Mouse (Mus musculus): ENCODE measurements around the gene Ppm1n. TPM values are rescaled to one million over a fixed set of nuclear protein-coding genes. Genes with fewer than 3 reads are reported as not detected.
"Not testable (repeated sequence)": the region's sequence is repeated elsewhere in the genome, so short reads cannot be mapped to it uniquely, and the experiment has no call there.

Ppm1n gene
- polyA plus RNA-seq, 1 experiment from 2014 or later: not detected

DNA sequence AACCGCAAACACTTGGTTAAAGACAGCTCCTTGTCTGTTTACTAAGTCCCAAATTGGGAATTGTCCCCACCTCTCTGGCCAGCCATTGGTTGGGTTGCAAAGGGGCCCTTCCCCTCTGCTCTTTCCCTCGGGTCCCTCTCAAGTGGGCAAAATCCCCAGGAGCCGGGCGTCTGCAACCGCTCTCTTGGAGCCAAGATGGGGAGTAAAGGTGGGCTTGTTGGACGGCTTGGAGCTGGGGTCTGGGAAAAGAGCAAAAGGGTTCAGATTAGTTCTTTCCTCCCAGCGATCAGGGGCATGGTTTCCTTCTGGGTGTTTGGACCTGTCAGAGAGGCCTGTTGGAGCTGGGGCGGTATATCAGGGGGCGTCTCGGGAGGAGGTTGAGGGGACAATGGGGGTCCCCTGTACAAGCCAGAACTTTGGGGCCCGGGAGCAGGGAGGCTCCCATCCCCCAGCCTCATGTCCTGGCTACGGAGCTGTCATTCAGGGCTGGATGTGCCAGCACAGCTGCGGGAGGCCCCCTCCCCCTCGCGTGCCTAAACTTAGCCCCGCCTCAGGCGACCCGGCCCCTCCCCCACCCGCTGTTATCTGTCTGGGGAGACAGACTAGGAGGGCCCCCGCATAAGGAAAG is 11.2 kb upstream of the Ppm1n start:
- no peaks in the 10 kb centered on the region for H3K9me3 ChIP-seq (ENCODE audit: low read length)
- 0 out of 2 replicates have a peak, but pooled peaks have one; percentile 14 for ATAC-seq (ENCODE audit: low FRiP score, low TSS enrichment)
- H3K27me3 ChIP-seq (ENCODE audit: insufficient read depth, low read length): no peaks in the 10 kb centered on the region
- H3K4me1 ChIP-seq (ENCODE audit: insufficient read depth, low read length): peaks cover 5% of the 10 kb centered on the region
- H3K4me2 ChIP-seq (replicated peaks; ENCODE audit: low read depth, low read length): peak overlapping the region; percentile 56
- H3K27ac ChIP-seq (ENCODE audit: low read length): no peak overlapping the region
- peak overlapping the region; percentile 48 for H3K9ac ChIP-seq (replicated peaks; ENCODE audit: low read length)
- 2% methylated on average over 20 of the region's 20 CpGs for WGBS
- H3K4me3 ChIP-seq (ENCODE audit: low read length): peak overlapping the region; percentile 41
- H3K36me3 ChIP-seq (ENCODE audit: insufficient read depth, low read length): no peaks in the 10 kb centered on the region

DNA sequence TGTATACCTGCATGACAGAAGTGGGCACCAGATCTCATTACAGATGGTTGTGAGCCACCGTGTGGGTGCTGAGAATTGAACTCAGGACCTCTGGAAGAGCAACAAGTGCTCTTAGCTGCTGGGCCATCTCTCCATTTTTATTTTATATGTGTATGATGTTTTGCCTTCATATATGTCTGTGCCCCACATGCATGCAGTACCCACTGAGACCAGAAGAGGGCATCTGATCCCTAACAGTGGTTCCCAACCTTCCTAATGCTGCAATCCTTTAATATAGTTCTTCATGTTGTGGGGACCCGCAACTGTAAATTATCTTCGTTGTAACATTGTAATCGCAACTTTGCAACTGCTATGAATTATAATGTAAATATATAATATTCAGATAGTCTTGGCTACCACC is 4.9 kb upstream of the Ppm1n start:
- no peaks in the 10 kb centered on the region for H3K9me3 ChIP-seq (ENCODE audit: low read length)
- no peak overlapping the region for H3K27ac ChIP-seq (ENCODE audit: low read length)
- H3K4me1 ChIP-seq (ENCODE audit: insufficient read depth, low read length): peaks cover 8% of the 10 kb centered on the region; the same call in 1 of the 2 replicates
- no peak for ATAC-seq (ENCODE audit: low FRiP score, low TSS enrichment)
- H3K36me3 ChIP-seq (ENCODE audit: insufficient read depth, low read length): no peaks in the 10 kb centered on the region
- peaks cover 25% of the 10 kb centered on the region for H3K27me3 ChIP-seq (ENCODE audit: insufficient read depth, low read length)
- WGBS: 25% methylated on average over 4 of the region's 4 CpGs
- no peak overlapping the region for H3K9ac ChIP-seq (replicated peaks; ENCODE audit: low read length)
- no peak overlapping the region for H3K4me3 ChIP-seq (ENCODE audit: low read length)
- H3K4me2 ChIP-seq (replicated peaks; ENCODE audit: low read depth, low read length): no peak overlapping the region

DNA sequence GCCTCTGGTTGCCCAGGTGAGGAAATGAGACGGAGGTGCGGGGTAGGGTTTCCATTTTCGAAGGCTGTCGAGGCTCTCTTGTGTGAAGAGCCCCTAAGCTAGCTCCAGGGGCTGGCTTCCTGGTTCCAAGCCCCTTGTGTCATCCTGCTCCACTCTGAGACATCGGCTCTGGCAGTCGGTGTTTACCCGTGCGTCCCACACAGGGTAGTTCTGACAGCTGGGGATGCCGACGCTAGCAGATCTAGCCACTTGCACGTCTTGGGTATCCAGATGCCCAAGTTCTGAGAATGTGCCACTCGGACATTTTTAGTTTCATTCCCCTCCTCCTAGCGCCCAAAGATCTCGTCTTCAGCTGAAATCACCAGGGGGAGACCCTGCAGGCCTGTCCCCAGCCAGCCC is 3.5 kb upstream of the Ppm1n start:
- Histone ChIP-seq H3K4me3 (ENCODE audit: low read length) (no peak overlapping the region), H3K36me3 (ENCODE audit: insufficient read depth, low read length) (no peaks in the 10 kb centered on the region), H3K27me3 (ENCODE audit: insufficient read depth, low read length) (peaks cover 39% of the 10 kb centered on the region), H3K4me1 (ENCODE audit: insufficient read depth, low read length) (peaks cover 16% of the 10 kb centered on the region; the same call in 1 of the 2 replicates), H3K9ac (replicated peaks; ENCODE audit: low read length) (no peak overlapping the region), H3K9me3 (ENCODE audit: low read length) (no peaks in the 10 kb centered on the region), H3K4me2 (replicated peaks; ENCODE audit: low read depth, low read length) (peak overlapping the region; percentile 97; the same call in 1 of the 2 replicates), H3K27ac (ENCODE audit: low read length) (no peak overlapping the region)
- peak; percentile 28; the same call in 1 of the 2 replicates for ATAC-seq (ENCODE audit: low FRiP score, low TSS enrichment)
- 43% methylated on average over 14 of the region's 14 CpGs for WGBS

DNA sequence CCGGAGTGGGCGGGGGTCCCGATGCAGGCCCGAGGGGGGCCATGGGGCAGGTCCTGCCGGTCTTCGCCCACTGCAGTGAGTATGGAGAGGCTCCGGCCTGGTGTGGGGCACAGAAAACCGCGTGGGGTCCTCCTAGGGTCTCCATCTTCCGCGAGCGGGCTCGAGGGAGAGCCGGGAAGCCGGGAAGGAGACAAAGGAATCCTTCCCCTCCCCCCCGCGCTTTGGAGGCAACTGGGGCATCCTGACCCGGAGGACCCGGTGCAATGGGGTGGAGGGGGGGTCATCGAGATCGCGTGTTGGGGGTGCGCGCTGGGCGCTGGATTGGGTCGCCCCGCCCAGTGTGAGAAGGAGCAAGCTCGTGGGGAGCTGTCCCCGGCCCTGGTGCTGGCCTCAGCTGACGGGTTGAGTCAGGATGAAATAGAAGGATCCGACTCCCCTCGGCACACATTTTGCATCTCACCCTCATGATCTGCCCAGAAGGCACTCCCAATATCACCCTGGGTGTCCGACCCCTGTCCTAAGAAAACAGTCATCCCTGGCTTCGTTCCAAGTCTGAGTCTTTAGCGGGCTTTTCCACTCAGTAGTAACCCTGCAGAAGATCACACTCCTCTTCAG is 3.0 kb upstream of the Ppm1n start:
- Histone ChIP-seq H3K9ac (replicated peaks; ENCODE audit: low read length) (peak overlapping the region; percentile 50), H3K36me3 (ENCODE audit: insufficient read depth, low read length) (no peaks in the 10 kb centered on the region), H3K4me3 (ENCODE audit: low read length) (peak overlapping the region; percentile 58), H3K4me1 (ENCODE audit: insufficient read depth, low read length) (peaks cover 16% of the 10 kb centered on the region; the same call in 1 of the 2 replicates), H3K27ac (ENCODE audit: low read length) (no peak overlapping the region), H3K9me3 (ENCODE audit: low read length) (no peaks in the 10 kb centered on the region), H3K27me3 (ENCODE audit: insufficient read depth, low read length) (peaks cover 44% of the 10 kb centered on the region), H3K4me2 (replicated peaks; ENCODE audit: low read depth, low read length) (peak overlapping the region; percentile 97)
- under 1% methylated on average over 35 of the region's 35 CpGs for WGBS
- peak; percentile 68 for ATAC-seq (ENCODE audit: low FRiP score, low TSS enrichment)

DNA sequence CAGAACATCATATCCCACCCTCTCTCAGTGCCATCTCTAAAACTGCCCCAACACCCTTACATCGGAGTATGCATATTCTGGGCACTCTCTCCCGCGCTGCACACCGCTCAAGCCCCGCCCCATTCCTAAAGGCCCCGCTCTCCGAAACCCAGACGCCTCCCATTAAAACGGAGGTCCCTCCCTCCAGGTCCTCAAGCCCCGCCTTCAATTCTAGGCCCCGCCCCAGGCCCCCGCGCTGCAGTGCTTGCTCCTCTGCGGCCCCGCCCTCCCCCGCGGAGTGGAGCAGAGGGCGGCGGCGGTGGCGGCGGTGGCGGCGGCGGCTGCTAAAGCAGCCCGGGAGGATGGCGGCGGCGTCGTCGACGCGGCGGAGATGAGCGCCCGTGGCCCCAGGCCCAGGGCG is 2.5 kb upstream of the Ppm1n start, which contains the start of gene Rtn2:
Rtn2 (plus strand) TSS at position 240 of the 400 bp plus-strand sequence.
- WGBS: under 1% methylated on average over 31 of the region's 37 CpGs
- Histone ChIP-seq H3K36me3 (ENCODE audit: insufficient read depth, low read length) (no peaks in the 10 kb centered on the region), H3K27ac (ENCODE audit: low read length) (no peak within 1 kb of the TSS), H3K27me3 (ENCODE audit: insufficient read depth, low read length) (peaks cover 49% of the 10 kb centered on the region), H3K4me3 (ENCODE audit: low read length) (peak within 1 kb of the TSS; percentile 58), H3K4me1 (ENCODE audit: insufficient read depth, low read length) (peaks cover 16% of the 10 kb centered on the region; the same call in 1 of the 2 replicates), H3K9ac (replicated peaks; ENCODE audit: low read length) (peak within 1 kb of the TSS; percentile 50), H3K4me2 (replicated peaks; ENCODE audit: low read depth, low read length) (peak within 1 kb of the TSS; percentile 97), H3K9me3 (ENCODE audit: low read length) (no peaks in the 10 kb centered on the region)
- peak; percentile 66; the same call in 1 of the 2 replicates for ATAC-seq (ENCODE audit: low FRiP score, low TSS enrichment)

DNA sequence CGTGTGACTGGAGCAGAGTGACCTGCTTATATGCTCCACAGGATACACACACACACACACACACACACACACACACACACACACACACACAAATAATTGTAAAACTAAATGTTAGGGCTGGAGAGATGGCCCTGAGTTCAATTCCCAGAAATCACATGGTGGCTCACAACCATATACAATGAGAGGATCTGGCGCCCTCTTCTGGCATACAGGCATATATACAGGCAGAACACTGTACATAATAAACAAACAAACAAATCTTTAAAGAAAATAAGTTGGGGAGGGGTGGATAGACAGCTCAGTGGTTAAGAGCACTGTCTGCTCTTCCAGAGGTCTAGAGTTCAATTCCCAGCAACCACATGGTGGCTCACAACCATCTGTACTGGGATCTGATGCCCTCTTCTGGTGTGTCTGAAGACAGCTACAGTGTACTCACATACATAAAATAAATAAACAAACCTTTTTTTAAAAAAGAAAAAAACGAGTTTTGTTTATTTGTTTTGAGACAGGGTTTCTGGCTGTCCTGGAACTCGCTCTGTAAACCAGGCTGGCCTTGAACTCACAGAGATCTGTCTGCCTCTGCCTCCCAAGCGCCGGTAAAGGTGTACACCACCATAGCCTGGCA is 1.9 kb upstream of the Ppm1n start:
- not testable (repeated sequence) for ATAC-seq (ENCODE audit: low FRiP score, low TSS enrichment); H3K9me3 ChIP-seq (ENCODE audit: low read length); H3K36me3 ChIP-seq (ENCODE audit: insufficient read depth, low read length); H3K9ac ChIP-seq (replicated peaks; ENCODE audit: low read length); H3K27ac ChIP-seq (ENCODE audit: low read length)
- peaks cover 50% of the 10 kb centered on the region for H3K27me3 ChIP-seq (ENCODE audit: insufficient read depth, low read length)
- H3K4me3 ChIP-seq (ENCODE audit: low read length): peak overlapping the region; percentile 58; the same call in 1 of the 2 replicates
- H3K4me2 ChIP-seq (replicated peaks; ENCODE audit: low read depth, low read length): peak overlapping the region; percentile 97
- 36% methylated on average over 6 of the region's 6 CpGs for WGBS
- peaks cover 16% of the 10 kb centered on the region; the same call in 1 of the 2 replicates for H3K4me1 ChIP-seq (ENCODE audit: insufficient read depth, low read length)

DNA sequence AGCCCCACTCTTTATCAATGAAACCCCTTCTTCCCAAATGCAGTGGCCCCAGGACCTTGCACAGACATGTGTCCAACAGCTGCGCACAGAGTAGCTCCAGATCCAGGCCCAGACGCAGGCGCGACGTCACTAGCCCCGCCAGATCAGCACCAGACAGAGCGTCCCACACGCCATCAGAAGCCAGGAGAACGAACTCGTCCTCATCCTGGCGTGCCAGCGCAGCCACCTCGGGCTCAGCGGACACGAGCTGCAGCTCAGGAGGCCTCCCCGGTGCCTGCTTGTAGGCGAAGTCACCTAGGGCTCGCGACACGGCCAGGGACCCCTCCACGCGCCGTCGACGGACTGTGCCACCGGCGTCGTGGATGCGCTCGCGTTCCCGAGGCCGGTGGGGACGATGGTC is 812 bp downstream of the Ppm1n start:
- peaks cover 50% of the 10 kb centered on the region for H3K27me3 ChIP-seq (ENCODE audit: insufficient read depth, low read length)
- H3K9me3 ChIP-seq (ENCODE audit: low read length): no peaks in the 10 kb centered on the region; the same call in 1 of the 2 replicates
- H3K27ac ChIP-seq (ENCODE audit: low read length): no peak overlapping the region
- H3K4me3 ChIP-seq (ENCODE audit: low read length): peak overlapping the region; percentile 41
- H3K9ac ChIP-seq (replicated peaks; ENCODE audit: low read length): no peak overlapping the region; the same call in 1 of the 2 replicates
- no peak for ATAC-seq (ENCODE audit: low FRiP score, low TSS enrichment)
- peaks cover 16% of the 10 kb centered on the region; the same call in 1 of the 2 replicates for H3K4me1 ChIP-seq (ENCODE audit: insufficient read depth, low read length)
- H3K4me2 ChIP-seq (replicated peaks; ENCODE audit: low read depth, low read length): peak overlapping the region; percentile 54
- no peaks in the 10 kb centered on the region for H3K36me3 ChIP-seq (ENCODE audit: insufficient read depth, low read length)
- 5% methylated on average over 34 of the region's 34 CpGs for WGBS

DNA sequence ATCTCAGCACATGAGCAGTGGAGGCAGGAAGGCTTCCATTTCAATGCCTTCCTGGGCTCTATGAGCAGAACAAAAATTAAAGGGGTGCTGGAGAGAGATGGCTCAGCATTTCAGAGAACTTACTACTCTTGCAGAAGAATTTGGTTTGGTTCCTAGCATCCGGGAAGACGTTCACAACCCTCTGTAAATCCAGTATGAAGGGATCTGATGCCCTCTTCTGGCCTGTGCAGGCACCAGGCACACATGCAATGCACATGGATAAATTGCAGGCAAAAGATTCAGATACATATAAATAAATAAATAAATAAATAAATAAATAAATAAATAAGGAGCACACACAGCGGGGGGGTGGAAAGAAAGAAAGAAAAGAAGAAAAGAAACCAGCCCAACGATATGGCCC is 3.6 kb downstream of the Ppm1n start:
- Histone ChIP-seq H3K4me2 (replicated peaks; ENCODE audit: low read depth, low read length) (no peak overlapping the region), H3K4me1 (ENCODE audit: insufficient read depth, low read length) (0 out of 2 replicates have a peak, but pooled peaks cover 12% of the 10 kb centered on the region), H3K4me3 (ENCODE audit: low read length) (no peak overlapping the region), H3K27ac (ENCODE audit: low read length) (no peak overlapping the region), H3K27me3 (ENCODE audit: insufficient read depth, low read length) (peaks cover 39% of the 10 kb centered on the region), H3K9ac (replicated peaks; ENCODE audit: low read length) (no peak overlapping the region), H3K9me3 (ENCODE audit: low read length) (no peaks in the 10 kb centered on the region; the same call in 1 of the 2 replicates), H3K36me3 (ENCODE audit: insufficient read depth, low read length) (no peaks in the 10 kb centered on the region)
- no peak for ATAC-seq (ENCODE audit: low FRiP score, low TSS enrichment)
- 56% methylated on average over 4 of the region's 4 CpGs for WGBS

DNA sequence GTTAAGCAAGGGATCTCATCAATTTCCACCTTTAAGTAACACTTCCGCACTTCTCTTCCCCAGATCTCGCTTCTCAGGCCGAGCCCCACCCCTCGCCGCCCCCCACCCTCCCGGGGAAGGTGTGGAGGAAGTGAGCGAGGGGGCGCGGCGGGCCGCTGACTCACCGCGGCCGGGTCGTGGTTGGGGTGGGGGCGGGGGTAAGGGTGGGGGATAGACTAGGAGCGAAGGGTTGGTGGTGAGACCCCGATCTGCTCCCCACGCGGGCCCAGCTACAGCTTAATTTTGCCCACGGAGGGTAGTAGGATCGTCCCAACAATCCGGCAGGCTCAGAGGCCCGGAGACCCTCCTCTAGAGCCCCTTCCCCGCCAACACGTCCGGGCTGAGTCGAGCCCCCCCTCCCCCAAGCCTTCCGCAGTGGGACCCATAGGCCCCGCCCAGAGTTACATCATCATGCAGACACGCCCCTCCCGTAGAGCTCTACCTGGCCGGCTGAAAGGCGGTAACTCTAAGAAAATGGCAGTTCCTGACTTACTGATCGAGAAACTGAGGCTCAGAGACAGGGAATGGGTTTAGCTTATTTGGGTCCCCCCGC is 7.6 kb downstream of the Ppm1n start:
- Histone ChIP-seq H3K27me3 (ENCODE audit: insufficient read depth, low read length) (no peaks in the 10 kb centered on the region; the same call in 1 of the 2 replicates), H3K4me2 (replicated peaks; ENCODE audit: low read depth, low read length) (peak overlapping the region; percentile 98), H3K9ac (replicated peaks; ENCODE audit: low read length) (peak overlapping the region; percentile 89), H3K4me1 (ENCODE audit: insufficient read depth, low read length) (peaks cover 26% of the 10 kb centered on the region), H3K9me3 (ENCODE audit: low read length) (no peaks in the 10 kb centered on the region; the same call in 1 of the 2 replicates), H3K36me3 (ENCODE audit: insufficient read depth, low read length) (0 out of 2 replicates have a peak, but pooled peaks cover 6% of the 10 kb centered on the region), H3K4me3 (ENCODE audit: low read length) (peak overlapping the region; percentile 86), H3K27ac (ENCODE audit: low read length) (peak overlapping the region; percentile 94)
- ATAC-seq (ENCODE audit: low FRiP score, low TSS enrichment): peak; percentile 67
- 2% methylated on average over 34 of the region's 36 CpGs for WGBS
